Mouse (Mus musculus): ENCODE measurements around the gene Gpr68. TPM values are rescaled to one million over a fixed set of nuclear protein-coding genes. Genes with fewer than 3 reads are reported as not detected.

The Gpr68 gene
- polyA plus RNA-seq, 1 experiment from 2014 or later: 0.53 TPM

- no peaks in the 10 kb centered on the region for H3K9me3 ChIP-seq (ENCODE audit: control insufficient read depth, low read length)
- H3K4me1 ChIP-seq (replicated peaks; ENCODE audit: control insufficient read depth, insufficient read depth, low read length): no peaks in the 10 kb centered on the region; the same call in 1 of the 2 replicates
- ATAC-seq (replicated peaks; ENCODE audit: low FRiP score, low TSS enrichment, low read depth) (no peak), DNase-seq (ENCODE audit: low spot score) (no peak)
- H3K27me3 ChIP-seq (replicated peaks; ENCODE audit: control insufficient read depth, insufficient read depth, low read length): no peaks in the 10 kb centered on the region
- whole genome bisulfite sequencing: 80% methylated on average over 5 of the region's 5 CpGs
- no peak overlapping the region for H3K4me3 ChIP-seq (ENCODE audit: low read depth, low read length)
- H3K27ac ChIP-seq (ENCODE audit: low read depth): no peak overlapping the region
- no peak overlapping the region for H3K9ac ChIP-seq (ENCODE audit: low read length)
- H3K4me2 ChIP-seq (ENCODE audit: low read length): no peak overlapping the region
- H3K36me3 ChIP-seq (ENCODE audit: control insufficient read depth, insufficient read depth, low read length): peaks cover 28% of the 10 kb centered on the region
Measured at GRCm38 (mm10) chr12:100934796-100935195, 26.8 kb upstream of the Gpr68 start.

- no peak for ATAC-seq (replicated peaks; ENCODE audit: low FRiP score, low TSS enrichment, low read depth)
- no peak overlapping the region for H3K9ac ChIP-seq (ENCODE audit: low read length)
- H3K4me1 ChIP-seq (replicated peaks; ENCODE audit: control insufficient read depth, insufficient read depth, low read length): no peaks in the 10 kb centered on the region
- H3K27me3 ChIP-seq (replicated peaks; ENCODE audit: control insufficient read depth, insufficient read depth, low read length): no peaks in the 10 kb centered on the region
- no peak overlapping the region for H3K4me2 ChIP-seq (ENCODE audit: low read length)
- WGBS: 92% methylated on average over 14 of the region's 14 CpGs
- H3K36me3 ChIP-seq (ENCODE audit: control insufficient read depth, insufficient read depth, low read length): peaks cover 42% of the 10 kb centered on the region
- no peak overlapping the region for H3K27ac ChIP-seq (ENCODE audit: low read depth)
- no peaks in the 10 kb centered on the region for H3K9me3 ChIP-seq (ENCODE audit: control insufficient read depth, low read length)
- DNase-seq (ENCODE audit: low spot score): no peak
- H3K4me3 ChIP-seq (ENCODE audit: low read depth, low read length): no peak overlapping the region
Measured at GRCm38 (mm10) chr12:100931653-100932052, 23.7 kb upstream of the Gpr68 start.

- Histone ChIP-seq H3K36me3 (ENCODE audit: control insufficient read depth, insufficient read depth, low read length) (peaks cover 42% of the 10 kb centered on the region), H3K27ac (ENCODE audit: low read depth) (no peak overlapping the region), H3K4me2 (ENCODE audit: low read length) (no peak overlapping the region), H3K9ac (ENCODE audit: low read length) (no peak overlapping the region), H3K4me1 (replicated peaks; ENCODE audit: control insufficient read depth, insufficient read depth, low read length) (no peaks in the 10 kb centered on the region), H3K27me3 (replicated peaks; ENCODE audit: control insufficient read depth, insufficient read depth, low read length) (no peaks in the 10 kb centered on the region), H3K4me3 (ENCODE audit: low read depth, low read length) (no peak overlapping the region), H3K9me3 (ENCODE audit: control insufficient read depth, low read length) (no peaks in the 10 kb centered on the region)
- DNase-seq (ENCODE audit: low spot score): no peak
- ATAC-seq (replicated peaks; ENCODE audit: low FRiP score, low TSS enrichment, low read depth): no peak
- WGBS: 93% methylated on average over 9 of the region's 9 CpGs
Measured at GRCm38 (mm10) chr12:100928286-100928685, 20.3 kb upstream of the Gpr68 start.

GRCm38 (mm10) chr12:100925644-100926619, 17.9 kb upstream of the Gpr68 start:
- Histone ChIP-seq H3K9ac (ENCODE audit: low read length) (no peak overlapping the region), H3K4me3 (ENCODE audit: low read depth, low read length) (no peak overlapping the region), H3K4me1 (replicated peaks; ENCODE audit: control insufficient read depth, insufficient read depth, low read length) (no peaks in the 10 kb centered on the region), H3K4me2 (ENCODE audit: low read length) (no peak overlapping the region), H3K9me3 (ENCODE audit: control insufficient read depth, low read length) (no peaks in the 10 kb centered on the region), H3K27me3 (replicated peaks; ENCODE audit: control insufficient read depth, insufficient read depth, low read length) (no peaks in the 10 kb centered on the region), H3K36me3 (ENCODE audit: control insufficient read depth, insufficient read depth, low read length) (peaks cover 37% of the 10 kb centered on the region), H3K27ac (ENCODE audit: low read depth) (no peak overlapping the region)
- peak; percentile 74 for DNase-seq (ENCODE audit: low spot score)
- 72% methylated on average over 14 of the region's 14 CpGs for WGBS
- peak; percentile 66; the same call in 1 of the 2 replicates for ATAC-seq (replicated peaks; ENCODE audit: low FRiP score, low TSS enrichment, low read depth)

- WGBS: 83% methylated on average over 15 of the region's 15 CpGs
- Histone ChIP-seq H3K27me3 (replicated peaks; ENCODE audit: control insufficient read depth, insufficient read depth, low read length) (no peaks in the 10 kb centered on the region), H3K9ac (ENCODE audit: low read length) (no peak overlapping the region), H3K4me3 (ENCODE audit: low read depth, low read length) (no peak overlapping the region), H3K4me1 (replicated peaks; ENCODE audit: control insufficient read depth, insufficient read depth, low read length) (no peaks in the 10 kb centered on the region), H3K27ac (ENCODE audit: low read depth) (no peak overlapping the region), H3K9me3 (ENCODE audit: control insufficient read depth, low read length) (no peaks in the 10 kb centered on the region), H3K4me2 (ENCODE audit: low read length) (no peak overlapping the region), H3K36me3 (ENCODE audit: control insufficient read depth, insufficient read depth, low read length) (peaks cover 35% of the 10 kb centered on the region)
- no peak for DNase-seq (ENCODE audit: low spot score)
- no peak for ATAC-seq (replicated peaks; ENCODE audit: low FRiP score, low TSS enrichment, low read depth)
Measured at GRCm38 (mm10) chr12:100924646-100925339, 16.8 kb upstream of the Gpr68 start.

GRCm38 (mm10) chr12:100910731-100911130, 2.7 kb upstream of the Gpr68 start:
- ATAC-seq (replicated peaks; ENCODE audit: low FRiP score, low TSS enrichment, low read depth) (no peak), DNase-seq (ENCODE audit: low spot score) (no peak)
- Histone ChIP-seq H3K9me3 (ENCODE audit: control insufficient read depth, low read length) (no peaks in the 10 kb centered on the region), H3K4me2 (ENCODE audit: low read length) (no peak overlapping the region), H3K4me3 (ENCODE audit: low read depth, low read length) (no peak overlapping the region), H3K4me1 (replicated peaks; ENCODE audit: control insufficient read depth, insufficient read depth, low read length) (0 out of 2 replicates have a peak, but pooled peaks cover 4% of the 10 kb centered on the region), H3K27me3 (replicated peaks; ENCODE audit: control insufficient read depth, insufficient read depth, low read length) (peaks cover 19% of the 10 kb centered on the region), H3K36me3 (ENCODE audit: control insufficient read depth, insufficient read depth, low read length) (no peaks in the 10 kb centered on the region), H3K27ac (ENCODE audit: low read depth) (no peak overlapping the region), H3K9ac (ENCODE audit: low read length) (no peak overlapping the region)
- 79% methylated on average over 12 of the region's 12 CpGs for WGBS

- Histone ChIP-seq H3K9ac (ENCODE audit: low read length) (no peak overlapping the region), H3K4me1 (replicated peaks; ENCODE audit: control insufficient read depth, insufficient read depth, low read length) (0 out of 2 replicates have a peak, but pooled peaks cover 4% of the 10 kb centered on the region), H3K27ac (ENCODE audit: low read depth) (no peak overlapping the region), H3K4me3 (ENCODE audit: low read depth, low read length) (no peak overlapping the region), H3K4me2 (ENCODE audit: low read length) (no peak overlapping the region), H3K9me3 (ENCODE audit: control insufficient read depth, low read length) (no peaks in the 10 kb centered on the region), H3K36me3 (ENCODE audit: control insufficient read depth, insufficient read depth, low read length) (no peaks in the 10 kb centered on the region), H3K27me3 (replicated peaks; ENCODE audit: control insufficient read depth, insufficient read depth, low read length) (peaks cover 19% of the 10 kb centered on the region)
- DNase-seq (ENCODE audit: low spot score): no peak
- 54% methylated on average over 6 of the region's 6 CpGs for WGBS
- ATAC-seq (replicated peaks; ENCODE audit: low FRiP score, low TSS enrichment, low read depth): no peak
Measured at GRCm38 (mm10) chr12:100909765-100910164, 1.8 kb upstream of the Gpr68 start.

GRCm38 (mm10) chr12:100908298-100909034, 468 bp upstream of the Gpr68 start:
- peaks cover 19% of the 10 kb centered on the region for H3K27me3 ChIP-seq (replicated peaks; ENCODE audit: control insufficient read depth, insufficient read depth, low read length)
- H3K27ac ChIP-seq (ENCODE audit: low read depth): no peak overlapping the region
- 0 out of 2 replicates have a peak, but pooled peaks cover 4% of the 10 kb centered on the region for H3K4me1 ChIP-seq (replicated peaks; ENCODE audit: control insufficient read depth, insufficient read depth, low read length)
- no peaks in the 10 kb centered on the region for H3K36me3 ChIP-seq (ENCODE audit: control insufficient read depth, insufficient read depth, low read length)
- WGBS: 24% methylated on average over 10 of the region's 10 CpGs
- H3K4me3 ChIP-seq (ENCODE audit: low read depth, low read length): peak overlapping the region; percentile 41
- H3K9ac ChIP-seq (ENCODE audit: low read length): no peak overlapping the region
- H3K4me2 ChIP-seq (ENCODE audit: low read length): peak overlapping the region; percentile 89
- H3K9me3 ChIP-seq (ENCODE audit: control insufficient read depth, low read length): no peaks in the 10 kb centered on the region
- DNase-seq (ENCODE audit: low spot score) (no peak), ATAC-seq (replicated peaks; ENCODE audit: low FRiP score, low TSS enrichment, low read depth) (peak; percentile 38; the same call in 1 of the 2 replicates)
